Mouse (Mus musculus): ENCODE measurements around the gene Nek10.
"Not testable (repeated sequence)": the region's sequence is repeated elsewhere in the genome, so short reads cannot be mapped to it uniquely, and the experiment has no call there.

Nek10 gene

GRCm38 (mm10) chr14:14984710-14985647, 181.8 kb downstream of the Nek10 start:
- DNase-seq (ENCODE audit: extremely low spot score, low read depth, low spot score): peak; percentile 53

- DNase-seq (ENCODE audit: extremely low spot score, low read depth, low spot score): no peak
Measured at GRCm38 (mm10) chr14:14987403-14987802, 184.2 kb downstream of the Nek10 start.

- DNase-seq (ENCODE audit: extremely low spot score, low read depth, low spot score): no peak
Measured at GRCm38 (mm10) chr14:14991642-14992041, 188.4 kb downstream of the Nek10 start.

GRCm38 (mm10) chr14:15011408-15011807, 208.2 kb downstream of the Nek10 start:
- no peak for DNase-seq (ENCODE audit: extremely low spot score, low read depth, low spot score)

- DNase-seq (ENCODE audit: extremely low spot score, low read depth, low spot score): no peak
Measured at GRCm38 (mm10) chr14:15014799-15015198, 211.6 kb downstream of the Nek10 start.

- not testable (repeated sequence) for DNase-seq (ENCODE audit: extremely low spot score, low read depth, low spot score)
Measured at GRCm38 (mm10) chr14:15030626-15031025, 227.4 kb downstream of the Nek10 start.

GRCm38 (mm10) chr14:15034638-15035037, 231.4 kb downstream of the Nek10 start:
- not testable (repeated sequence) for DNase-seq (ENCODE audit: extremely low spot score, low read depth, low spot score)

- DNase-seq (ENCODE audit: extremely low spot score, low read depth, low spot score): no peak
Measured at GRCm38 (mm10) chr14:15048186-15048585, 245.0 kb downstream of the Nek10 start.

- no peak for DNase-seq (ENCODE audit: extremely low spot score, low read depth, low spot score)
Measured at GRCm38 (mm10) chr14:15061496-15061895, 258.3 kb downstream of the Nek10 start.
